Mouse (Mus musculus) heart, adult 2 months (tissue): ENCODE data around the gene Foxp1.

ENCODE experiments used
- CTCF ChIP-seq: fragments of 200-600 bp; IDR thresholded peaks from 2 replicates; pipeline ENCODE4 v1.8.1; 2022; ENCODE audit warnings: antibody characterized with exemption, mild to moderate bottlenecking, moderate library complexity
- POLR2A ChIP-seq: fragments of 200-500 bp; IDR thresholded peaks from 2 replicates; pipeline ENCODE4 v1.6.1; 2011; ENCODE audit warnings: mild to moderate bottlenecking, low read depth, low read length, control low read depth; ENCODE audit not compliant: insufficient read depth

GRCm38 (mm10) chr6:99435140-99435539, 87.4 kb downstream of the Foxp1 start:
- TF ChIP-seq CTCF (no peak), POLR2A (no peak)
